Mouse (Mus musculus) midbrain, embryonic 14.5 days (tissue): ENCODE measurements at regions not wholly inside any gene's neighbourhood (a gene's known extent, or its start where the extent isn't known, plus 50 kb on each side); places are given as distances from the start of the nearest gene placed in this dataset.

Experiments used
- ATAC-seq: fragments of 200-750 bp; cut with Nextera tagmentation; 2 replicates; pipeline ENCODE4 v1.8.0; 2017; ENCODE audit warnings: moderate number of reproducible peaks, moderate library complexity; ENCODE audit not compliant: low FRiP score, low TSS enrichment
- DNase-seq: peaks from one replicate; pipeline ENCODE4 v3.0.0-alpha.2; 2015
- H3K27ac ChIP-seq: fragments of 300-500 bp; sonication (generic); replicated peaks from 2 replicates; pipeline ENCODE4 v1.5.1; 2014; ENCODE audit warnings: mild to moderate bottlenecking, low read depth, low read length, moderate library complexity
- H3K27me3 ChIP-seq: fragments of 300-500 bp; sonication (generic); 2 replicates; pipeline ENCODE4 v1.6.1; 2014; ENCODE audit warnings: low read length, control low read depth, mixed read lengths; ENCODE audit not compliant: control insufficient read depth, insufficient read depth
- H3K36me3 ChIP-seq: fragments of 300-500 bp; sonication (generic); 2 replicates; pipeline ENCODE4 v1.6.1; 2014; ENCODE audit warnings: low read length, control low read depth; ENCODE audit not compliant: control insufficient read depth, insufficient read depth
- H3K4me1 ChIP-seq: fragments of 300-500 bp; sonication (generic); 2 replicates; pipeline ENCODE4 v1.6.1; 2014; ENCODE audit warnings: mild to moderate bottlenecking, antibody characterized with exemption, low read length, control low read depth; ENCODE audit not compliant: control insufficient read depth, insufficient read depth
- H3K4me2 ChIP-seq: fragments of 300-500 bp; sonication (generic); 2 replicates; pipeline ENCODE4 v1.6.1; 2014; ENCODE audit warnings: mild to moderate bottlenecking, low read length, moderate library complexity
- H3K4me3 ChIP-seq: fragments of 300-500 bp; sonication (generic); replicated peaks from 2 replicates; pipeline ENCODE4 v1.5.1; 2014; ENCODE audit warnings: low read depth, low read length
- H3K9ac ChIP-seq: fragments of 300-500 bp; sonication (generic); replicated peaks from 2 replicates; pipeline ENCODE4 v1.6.1; 2014; ENCODE audit warnings: mild to moderate bottlenecking, low read length, moderate library complexity
- H3K9me3 ChIP-seq: fragments of 300-500 bp; sonication (generic); 2 replicates; pipeline ENCODE4 v1.6.1; 2016; ENCODE audit warnings: low read length, control low read depth, mixed read lengths; ENCODE audit not compliant: control insufficient read depth
- WGBS: fragments of 180-500 bp; shearing (Covaris S2); extraction: QIAGEN DNeasy Blood & Tissue Kit; methylation state at CpG from one replicate; pipeline ENCODE4 v1.1.7; 2014; 5-methylcytosine and 5-hydroxymethylcytosine counted together

- H3K27me3 ChIP-seq, result no peaks in the 10 kb centered on the region
- ATAC-seq (no peak), DNase-seq (no peak)
- H3K4me2 ChIP-seq, result no peak overlapping the region
- H3K36me3 ChIP-seq, result no peaks in the 10 kb centered on the region
- no peak overlapping the region for H3K4me3 ChIP-seq
- H3K4me1 ChIP-seq, result no peaks in the 10 kb centered on the region
- H3K27ac ChIP-seq, result no peak overlapping the region
- no peak overlapping the region for H3K9ac ChIP-seq
- WGBS, result 91% methylated on average over 7 of the region's 7 CpGs
- no peaks in the 10 kb centered on the region for H3K9me3 ChIP-seq
Observed at GRCm38 (mm10) chr6:52423581-52424107, 110.3 kb downstream of the Evx1 start.

- H3K27ac ChIP-seq, result no peak overlapping the region
- H3K4me3 ChIP-seq, result no peak overlapping the region
- H3K9ac ChIP-seq, result no peak overlapping the region
- DNase-seq (no peak), ATAC-seq (no peak)
- no peaks in the 10 kb centered on the region for H3K36me3 ChIP-seq
- no peaks in the 10 kb centered on the region for H3K4me1 ChIP-seq
- no peak overlapping the region for H3K4me2 ChIP-seq
- 92% methylated on average over 5 of the region's 5 CpGs for WGBS
- H3K27me3 ChIP-seq, result no peaks in the 10 kb centered on the region
- no peaks in the 10 kb centered on the region for H3K9me3 ChIP-seq
Observed at GRCm38 (mm10) chr6:52424440-52424839, 111.1 kb downstream of the Evx1 start.

- no peak overlapping the region for H3K9ac ChIP-seq
- H3K27ac ChIP-seq, result no peak overlapping the region
- no peaks in the 10 kb centered on the region for H3K36me3 ChIP-seq
- H3K4me2 ChIP-seq, result no peak overlapping the region
- no peaks in the 10 kb centered on the region for H3K4me1 ChIP-seq
- ATAC-seq (no peak), DNase-seq (no peak)
- no peaks in the 10 kb centered on the region for H3K9me3 ChIP-seq
- no peak overlapping the region for H3K4me3 ChIP-seq
- WGBS, result 96% methylated on average over 4 of the region's 4 CpGs
- no peaks in the 10 kb centered on the region for H3K27me3 ChIP-seq
Observed at GRCm38 (mm10) chr6:52425082-52425481, 111.8 kb downstream of the Evx1 start.

GRCm38 (mm10) chr6:52428489-52429203 lies 115.3 kb downstream of the Evx1 start:
- H3K36me3 ChIP-seq, result no peaks in the 10 kb centered on the region
- H3K27me3 ChIP-seq, result no peaks in the 10 kb centered on the region
- H3K27ac ChIP-seq, result no peak overlapping the region
- no peak overlapping the region for H3K4me2 ChIP-seq
- no peak overlapping the region for H3K4me3 ChIP-seq
- 87% methylated on average over 11 of the region's 11 CpGs for WGBS
- ATAC-seq (no peak), DNase-seq (no peak)
- H3K9ac ChIP-seq, result no peak overlapping the region
- H3K9me3 ChIP-seq, result no peaks in the 10 kb centered on the region
- no peaks in the 10 kb centered on the region for H3K4me1 ChIP-seq

- Histone ChIP-seq H3K4me1 (no peaks in the 10 kb centered on the region), H3K4me3 (no peak overlapping the region), H3K9ac (no peak overlapping the region), H3K27me3 (no peaks in the 10 kb centered on the region), H3K27ac (no peak overlapping the region), H3K9me3 (no peaks in the 10 kb centered on the region), H3K36me3 (no peaks in the 10 kb centered on the region), H3K4me2 (no peak overlapping the region)
- 91% methylated on average over 5 of the region's 5 CpGs for WGBS
- DNase-seq (no peak), ATAC-seq (no peak)
Observed at GRCm38 (mm10) chr6:52429204-52429552, 115.9 kb downstream of the Evx1 start.

GRCm38 (mm10) chr6:52433234-52433633 lies 119.9 kb downstream of the Evx1 start:
- no peak overlapping the region for H3K27ac ChIP-seq
- no peak overlapping the region for H3K9ac ChIP-seq
- DNase-seq, result no peak
- ATAC-seq, result no peak
- no peak overlapping the region for H3K4me3 ChIP-seq
- no peak overlapping the region for H3K4me2 ChIP-seq
- no peaks in the 10 kb centered on the region for H3K4me1 ChIP-seq
- H3K27me3 ChIP-seq, result no peaks in the 10 kb centered on the region
- no peaks in the 10 kb centered on the region for H3K9me3 ChIP-seq
- no peaks in the 10 kb centered on the region for H3K36me3 ChIP-seq
- WGBS, result 91% methylated on average over 2 of the region's 2 CpGs

- H3K27ac ChIP-seq, result no peak overlapping the region
- no peaks in the 10 kb centered on the region for H3K4me1 ChIP-seq
- H3K9me3 ChIP-seq, result no peaks in the 10 kb centered on the region
- no peak overlapping the region for H3K9ac ChIP-seq
- no peak overlapping the region for H3K4me3 ChIP-seq
- no peak overlapping the region for H3K4me2 ChIP-seq
- DNase-seq (no peak), ATAC-seq (no peak)
- no peaks in the 10 kb centered on the region for H3K36me3 ChIP-seq
- H3K27me3 ChIP-seq, result no peaks in the 10 kb centered on the region
- 93% methylated on average over 4 of the region's 4 CpGs for WGBS
Observed at GRCm38 (mm10) chr6:52434771-52435170, 121.5 kb downstream of the Evx1 start.

GRCm38 (mm10) chr6:52435358-52435757 lies 122.1 kb downstream of the Evx1 start:
- 83% methylated on average over 5 of the region's 5 CpGs for WGBS
- H3K36me3 ChIP-seq, result no peaks in the 10 kb centered on the region
- no peak overlapping the region for H3K4me3 ChIP-seq
- H3K9me3 ChIP-seq, result no peaks in the 10 kb centered on the region
- no peak for ATAC-seq
- no peak overlapping the region for H3K4me2 ChIP-seq
- no peak for DNase-seq
- H3K27ac ChIP-seq, result no peak overlapping the region
- H3K9ac ChIP-seq, result no peak overlapping the region
- H3K27me3 ChIP-seq, result no peaks in the 10 kb centered on the region
- H3K4me1 ChIP-seq, result no peaks in the 10 kb centered on the region

- Histone ChIP-seq H3K9ac (no peak overlapping the region), H3K27me3 (no peaks in the 10 kb centered on the region), H3K9me3 (no peaks in the 10 kb centered on the region), H3K27ac (no peak overlapping the region), H3K4me3 (no peak overlapping the region), H3K4me1 (peaks cover 5% of the 10 kb centered on the region; the same call in 1 of the 2 replicates), H3K4me2 (no peak overlapping the region), H3K36me3 (no peaks in the 10 kb centered on the region)
- WGBS, result 53% methylated on average over 8 of the region's 8 CpGs
- DNase-seq (no peak), ATAC-seq (no peak)
Observed at GRCm38 (mm10) chr6:52438366-52438765, 125.1 kb downstream of the Evx1 start.
